Mouse (Mus musculus) ES-Bruce4 (cell line): ENCODE measurements around the gene Il17rc.

ENCODE experiments used
- CTCF ChIP-seq: IDR thresholded peaks from one replicate; pipeline ENCODE4 v1.8.1; 2011; ENCODE audit warnings: low read depth, low read length
- EP300 ChIP-seq: IDR thresholded peaks from 2 replicates; pipeline ENCODE4 v1.6.1; 2011; ENCODE audit warnings: low read depth, low read length; ENCODE audit not compliant: insufficient read depth
- POLR2A ChIP-seq: IDR thresholded peaks from one replicate; pipeline ENCODE4 v1.8.1; 2011; ENCODE audit warnings: low read length; ENCODE audit not compliant: insufficient read depth

GRCm38 (mm10) chr6:113514600-113514999 is 43.4 kb downstream of the Il17rc start:
- TF ChIP-seq CTCF (no peak), POLR2A (no peak), EP300 (no peak)
